Mouse (Mus musculus): ENCODE results near the gene Mafb. TPM values are rescaled to one million over a fixed set of nuclear protein-coding genes. Genes with fewer than 3 reads are reported as not detected.

The Mafb gene
- total and polyA plus RNA-seq, 3 experiments: 11.4 to 18.1 (median 18.0) TPM

DNA sequence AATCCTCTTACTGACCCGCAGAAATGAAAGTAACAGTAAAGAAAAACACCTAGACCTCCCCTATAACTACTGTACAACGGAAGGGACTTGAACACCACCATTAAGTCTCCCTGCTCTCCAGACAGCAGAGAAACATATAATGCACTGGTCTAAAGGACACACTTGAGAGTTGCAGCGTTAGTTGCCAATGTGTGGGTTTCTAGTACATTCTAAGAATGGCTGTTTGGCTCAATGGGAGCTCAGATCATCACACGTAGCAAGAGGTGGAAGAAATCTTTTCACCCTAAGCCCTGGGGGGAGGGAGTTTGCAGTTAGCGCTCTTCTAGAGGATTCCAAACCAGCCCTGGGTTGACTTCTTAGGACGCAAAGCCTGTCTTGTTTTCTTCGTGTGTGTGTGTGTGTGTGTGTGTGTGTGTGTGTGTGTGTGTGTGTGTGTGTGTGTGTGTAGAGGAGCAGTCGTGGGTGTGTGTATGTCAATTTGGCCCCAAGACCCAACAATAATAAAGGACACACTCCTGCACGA is 2.7 kb downstream of the Mafb start:
- DNase-seq: no peak

DNA sequence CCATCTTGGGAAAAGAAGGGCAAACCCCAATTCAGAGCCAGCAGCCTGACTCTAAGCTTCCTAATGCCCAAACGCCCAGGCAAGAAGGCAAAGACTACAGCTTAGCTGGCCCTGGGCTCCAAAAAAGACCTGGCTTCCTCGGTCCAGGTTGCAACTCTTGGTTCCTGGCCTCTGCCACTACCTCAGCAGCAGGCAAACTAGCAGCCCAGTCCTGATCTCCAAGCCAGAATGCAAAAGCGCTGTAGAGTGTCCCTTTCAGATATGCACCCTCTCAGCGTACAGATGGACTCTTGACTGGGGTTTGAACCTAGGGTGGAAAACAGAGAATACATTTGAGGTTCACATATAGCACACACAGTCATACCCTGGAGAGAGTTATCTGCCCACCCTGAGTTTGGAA is 3.7 kb downstream of the Mafb start:
- DNase-seq: no peak

DNA sequence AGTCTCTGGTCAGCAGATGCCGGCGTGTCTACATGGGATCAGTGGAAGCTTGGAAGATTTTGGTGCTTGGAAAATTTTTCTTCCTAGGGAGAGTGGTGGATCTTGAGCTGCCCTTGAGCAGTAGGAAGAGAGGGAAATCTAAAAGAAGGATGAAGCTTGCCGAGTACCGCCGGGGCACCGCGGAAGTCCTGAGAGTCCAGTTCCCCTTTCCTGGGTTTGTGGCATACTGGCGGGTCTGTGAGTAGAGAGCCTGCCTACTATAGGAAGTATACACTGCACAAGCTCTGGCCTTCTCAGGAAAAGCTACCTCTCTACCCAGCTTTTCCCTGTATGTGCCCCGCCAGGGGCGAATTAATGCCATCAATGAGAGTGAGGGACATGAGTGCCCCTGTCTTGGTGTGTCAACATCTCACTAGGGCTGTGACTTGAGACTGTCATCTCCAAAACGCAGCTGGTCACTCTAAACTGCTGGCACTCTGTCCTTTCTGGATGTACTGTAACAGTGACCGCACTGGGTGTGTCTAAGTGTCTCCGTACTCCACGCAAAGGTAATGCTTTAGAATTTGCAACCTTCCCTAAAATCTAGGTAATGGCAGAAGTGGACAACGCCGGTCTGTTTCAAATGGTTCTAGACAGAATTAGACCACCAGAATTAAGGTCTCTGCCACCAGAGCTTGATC is 5.3 kb downstream of the Mafb start:
- DNase-seq: no peak

DNA sequence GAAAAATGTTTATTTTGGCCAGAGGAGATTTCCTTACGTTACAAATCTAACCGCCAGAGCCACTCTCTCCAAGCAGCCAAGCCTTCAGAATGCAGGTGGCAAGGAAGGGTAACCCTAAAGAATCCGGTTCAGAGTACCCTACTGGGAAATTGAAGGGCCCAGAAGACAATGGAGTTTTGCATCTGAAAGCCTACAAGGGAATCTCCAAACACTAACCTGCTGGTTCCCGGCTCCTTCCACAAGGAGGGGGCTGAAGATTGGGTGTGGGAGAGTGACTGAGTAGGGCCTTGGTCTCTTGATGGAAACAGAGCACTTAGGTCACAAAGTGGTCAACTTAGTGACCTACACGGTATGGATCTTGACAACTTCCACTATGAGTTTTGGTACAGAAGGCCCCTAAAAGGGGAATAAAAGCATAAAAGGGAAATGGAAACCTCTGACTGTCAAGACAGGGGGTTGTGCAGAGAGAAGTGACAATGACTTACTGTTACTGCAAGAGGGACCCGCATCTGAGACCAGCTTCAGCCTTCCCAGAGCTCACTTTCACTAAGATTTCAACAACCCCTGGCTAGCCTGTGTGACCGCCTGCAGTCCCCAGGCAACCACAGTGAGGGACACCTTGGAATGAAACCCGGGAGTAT is 6.5 kb downstream of the Mafb start:
- DNase-seq: no peak

DNA sequence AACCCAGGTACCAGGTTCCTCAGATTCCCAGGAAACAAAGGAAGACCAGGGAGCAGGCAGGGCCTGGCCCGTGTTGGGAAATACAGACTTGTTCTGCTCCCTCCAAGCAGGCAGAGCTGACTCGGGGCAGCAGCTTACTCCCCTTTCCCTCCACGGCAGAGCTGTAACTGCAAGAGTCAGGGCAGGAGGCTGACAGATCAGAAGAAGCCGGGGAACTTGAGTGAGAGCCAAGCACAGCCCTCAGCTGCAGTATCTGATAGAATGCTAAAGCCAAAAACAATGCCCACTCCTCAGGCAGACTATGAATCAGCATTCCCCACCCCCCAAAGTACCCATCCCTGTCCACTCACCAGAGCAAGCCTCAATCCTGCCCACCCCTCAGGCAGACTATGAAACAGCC is 8.0 kb downstream of the Mafb start:
- DNase-seq: no peak

DNA sequence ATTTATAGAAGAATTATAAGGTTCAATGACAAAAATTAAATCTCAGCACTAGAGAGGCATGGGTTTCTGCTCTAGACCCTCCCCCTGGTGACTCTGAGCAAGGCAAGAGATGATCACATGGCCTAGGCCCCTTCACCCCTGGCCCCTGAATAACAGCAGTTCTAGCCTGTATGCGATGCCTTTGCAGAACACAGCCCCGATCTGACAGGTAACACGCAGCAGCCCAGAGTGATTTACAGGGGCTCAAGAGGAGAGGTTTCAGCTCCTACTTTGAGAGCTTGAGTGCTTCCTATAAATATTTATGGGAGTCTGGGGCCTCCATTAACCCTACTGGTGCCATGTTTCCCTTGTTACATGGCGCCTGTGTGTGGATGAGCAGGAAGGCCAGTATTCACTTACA is 9.4 kb downstream of the Mafb start:
- no peak for DNase-seq

DNA sequence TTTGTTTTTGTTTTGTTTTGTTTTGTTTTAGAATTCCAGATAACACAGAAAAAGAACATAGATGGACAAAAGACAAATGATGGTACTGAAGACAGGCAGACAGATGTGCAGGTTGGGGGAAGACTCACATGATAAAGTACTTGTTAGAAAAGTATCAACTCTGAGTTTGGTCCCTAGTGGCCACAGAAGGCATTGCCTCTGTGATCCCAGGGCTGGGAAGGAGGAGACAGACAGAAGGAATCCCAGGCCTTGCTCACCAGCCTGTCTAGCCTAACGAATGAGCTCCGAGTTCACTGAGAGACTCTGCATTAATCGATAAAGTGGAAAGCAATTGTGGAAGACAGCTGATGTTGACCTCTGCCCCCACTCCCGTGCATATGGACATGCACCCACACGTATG is 10.7 kb downstream of the Mafb start:
- DNase-seq: peak; percentile 26

DNA sequence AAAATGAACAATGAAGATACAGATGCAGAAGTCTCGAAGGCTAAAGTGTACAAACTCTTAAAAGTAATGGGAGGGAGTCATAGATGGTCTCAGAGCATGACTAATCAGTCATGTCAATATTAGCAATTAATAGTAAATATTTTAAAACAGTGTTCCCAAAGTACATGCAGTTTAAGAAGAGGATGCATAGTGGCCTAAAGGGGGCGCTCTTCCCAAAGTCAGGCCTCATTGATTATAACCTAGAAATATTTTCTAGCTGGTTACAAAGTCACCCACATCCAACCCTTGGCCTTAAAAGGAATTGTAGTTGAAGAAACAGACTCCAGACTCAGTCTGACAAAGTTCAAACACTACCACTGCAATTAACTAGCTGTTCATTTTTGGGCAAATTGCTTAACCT is 12.5 kb downstream of the Mafb start:
- DNase-seq: no peak

DNA sequence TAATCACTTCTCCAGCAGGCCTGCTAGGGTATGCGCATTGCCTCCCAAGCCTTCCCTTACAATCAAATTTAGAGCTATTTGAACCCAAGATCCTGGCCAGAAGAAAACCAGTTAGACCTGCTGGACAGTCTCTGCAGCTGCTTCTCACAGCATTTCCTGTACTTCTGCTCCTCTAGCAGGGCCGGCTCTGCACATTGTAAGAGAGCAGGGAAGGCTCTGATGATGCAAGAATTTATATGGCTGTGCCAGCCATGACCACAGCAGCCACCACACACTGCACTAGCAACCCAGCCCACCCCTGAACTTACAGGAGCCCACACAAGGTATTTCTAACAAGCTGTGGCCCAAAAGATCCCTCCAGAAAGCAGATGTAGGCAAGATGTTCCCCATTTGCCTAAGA is 13.3 kb downstream of the Mafb start:
- DNase-seq: no peak

DNA sequence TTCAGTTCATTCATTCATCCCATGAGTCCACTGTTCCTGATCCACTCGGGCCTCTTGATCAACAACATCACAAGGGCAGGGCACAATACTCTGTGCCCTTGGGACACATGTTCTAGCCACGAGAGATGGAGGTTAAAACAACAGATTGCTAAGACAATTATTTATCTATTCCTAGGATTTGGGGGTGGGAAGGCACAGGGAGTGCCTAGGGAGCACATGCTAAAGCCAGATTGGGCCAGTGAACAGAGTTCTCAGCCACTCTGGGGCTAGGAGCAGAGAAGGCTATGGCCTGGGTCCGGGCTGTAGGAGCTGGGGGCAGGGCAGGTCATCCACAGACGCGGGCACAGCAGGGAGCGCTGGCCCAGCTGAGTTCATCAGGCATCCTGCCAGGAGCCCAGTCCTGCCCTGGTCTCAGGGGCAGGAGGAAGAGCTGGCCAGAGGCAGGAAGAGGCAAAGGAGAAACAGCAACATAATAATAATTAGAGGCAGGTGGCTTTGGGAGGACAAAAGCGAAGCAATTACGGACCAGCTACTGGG is 15.8 kb downstream of the Mafb start:
- DNase-seq: peak; percentile 88

DNA sequence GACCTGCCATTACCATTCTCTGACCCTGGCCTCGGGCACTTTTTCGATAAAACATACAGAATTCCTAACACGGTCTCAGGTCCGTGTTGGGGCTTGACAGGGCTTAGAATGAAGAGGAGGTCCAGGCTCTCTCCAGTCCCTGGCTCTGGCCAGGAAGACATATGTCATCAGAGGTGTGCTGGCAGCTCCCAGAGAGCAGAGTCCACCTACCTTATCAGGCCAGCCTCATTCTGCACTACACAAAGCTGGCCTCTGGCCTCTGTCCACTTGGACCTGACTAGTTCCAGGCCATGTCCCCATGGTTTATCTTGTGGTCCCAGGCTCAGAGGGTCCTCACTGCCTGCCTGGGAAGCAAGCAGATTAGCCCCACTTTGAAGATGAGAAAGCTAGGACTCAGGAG is 17.3 kb downstream of the Mafb start:
- no peak for DNase-seq

DNA sequence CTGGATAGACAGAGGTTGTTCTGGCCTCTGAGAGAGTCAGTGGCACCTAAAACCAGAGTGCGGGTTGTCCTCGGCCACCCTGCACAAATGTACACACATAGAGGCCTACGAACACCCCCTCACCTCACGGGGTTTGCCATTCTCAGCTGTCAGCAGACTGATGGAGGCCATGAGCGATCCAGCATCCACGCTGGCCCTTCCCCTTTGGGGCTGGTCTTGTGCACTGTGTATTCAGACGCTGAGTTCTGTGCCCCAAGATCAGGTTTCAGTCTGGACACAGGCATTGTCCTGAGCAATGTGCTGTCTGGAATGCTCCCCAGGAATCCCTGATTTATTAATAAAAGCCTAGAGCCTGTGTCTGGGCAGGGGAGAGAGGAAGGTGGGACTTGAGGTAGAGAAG is 18.1 kb downstream of the Mafb start:
- DNase-seq: no peak

DNA sequence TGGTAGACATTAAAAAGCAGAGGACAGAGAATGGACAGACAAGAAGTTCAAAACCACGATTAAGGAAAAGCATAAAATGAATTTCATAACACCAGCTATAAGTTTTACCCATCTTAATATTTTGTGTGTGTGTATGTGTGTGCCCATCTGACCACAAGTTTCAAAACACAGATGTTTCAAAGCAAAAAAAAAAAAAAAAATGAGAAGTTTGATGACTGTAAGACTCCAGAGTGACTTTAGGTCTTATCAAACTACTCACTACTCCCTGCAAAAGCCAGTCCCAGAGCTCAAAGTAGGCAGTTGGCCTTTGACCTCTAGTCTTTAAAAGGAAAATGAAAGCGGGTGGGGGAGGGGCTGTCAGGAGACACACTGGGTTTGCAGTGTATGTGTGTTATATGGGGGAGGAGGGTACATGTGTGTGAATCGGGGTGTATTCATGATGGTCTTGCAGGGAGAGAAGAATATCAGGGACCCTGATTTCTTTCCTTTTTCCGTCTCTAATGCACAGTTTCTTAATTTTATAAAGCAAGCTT is 18.7 kb downstream of the Mafb start:
- DNase-seq: no peak

DNA sequence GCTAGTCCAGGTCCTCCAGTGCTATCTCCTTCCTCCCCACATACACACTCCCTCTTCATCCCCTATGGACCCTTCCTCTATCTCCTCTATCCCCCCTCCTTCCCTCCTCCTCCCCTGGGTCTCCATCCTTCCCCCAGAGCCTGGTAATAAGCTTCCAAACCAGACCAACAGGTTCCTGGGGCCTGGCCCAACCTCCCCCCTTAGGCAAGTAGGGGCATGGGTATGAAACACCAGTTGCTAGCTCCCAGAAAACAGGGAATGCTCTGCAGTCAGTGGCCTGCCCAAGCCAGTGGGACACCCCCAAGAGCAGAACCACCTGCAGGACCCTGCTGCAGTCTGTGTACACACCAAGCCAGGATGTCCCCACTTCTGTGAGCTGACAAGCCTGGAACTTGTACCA is 21.2 kb downstream of the Mafb start:
- no peak for DNase-seq

DNA sequence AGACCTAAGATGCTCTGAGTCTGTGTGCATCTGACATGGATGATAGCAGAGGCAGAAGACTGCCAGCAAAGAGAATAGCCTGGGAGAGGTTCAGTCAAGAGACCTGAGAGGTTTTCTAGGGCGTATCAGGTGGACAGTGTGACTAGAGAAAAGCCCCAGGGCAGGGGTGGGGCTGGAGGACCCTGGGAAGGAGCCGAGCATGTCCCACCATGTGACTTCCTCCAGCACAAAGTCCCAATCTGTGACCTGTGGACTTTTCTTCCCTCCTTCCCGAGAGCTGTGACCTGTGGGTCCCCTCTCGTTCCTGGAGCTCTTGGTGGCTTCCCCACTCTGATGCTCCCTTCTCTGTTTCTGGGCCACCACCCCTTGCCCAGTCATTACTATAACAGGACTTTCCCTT is 26.7 kb downstream of the Mafb start:
- no peak for DNase-seq

DNA sequence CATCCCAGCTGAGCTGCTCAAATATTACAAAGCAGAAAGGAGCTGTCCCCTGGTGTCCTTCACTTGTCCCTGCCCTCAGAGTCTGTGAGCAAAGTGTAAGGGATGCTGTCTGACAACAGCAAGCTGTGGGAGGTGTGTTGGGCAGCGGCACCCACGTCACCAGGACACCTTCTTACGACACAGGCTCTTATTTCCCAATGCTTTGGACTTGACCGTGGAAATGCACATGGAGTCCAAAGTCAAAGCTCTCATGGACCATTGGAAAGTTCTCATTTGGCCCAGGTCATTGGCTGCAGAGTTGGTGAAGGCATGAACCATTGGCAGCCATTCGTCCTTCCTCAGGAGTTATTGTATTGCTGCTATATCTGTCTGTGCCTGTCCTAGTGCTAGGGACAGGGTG is 27.3 kb downstream of the Mafb start:
- DNase-seq: peak; percentile 42

DNA sequence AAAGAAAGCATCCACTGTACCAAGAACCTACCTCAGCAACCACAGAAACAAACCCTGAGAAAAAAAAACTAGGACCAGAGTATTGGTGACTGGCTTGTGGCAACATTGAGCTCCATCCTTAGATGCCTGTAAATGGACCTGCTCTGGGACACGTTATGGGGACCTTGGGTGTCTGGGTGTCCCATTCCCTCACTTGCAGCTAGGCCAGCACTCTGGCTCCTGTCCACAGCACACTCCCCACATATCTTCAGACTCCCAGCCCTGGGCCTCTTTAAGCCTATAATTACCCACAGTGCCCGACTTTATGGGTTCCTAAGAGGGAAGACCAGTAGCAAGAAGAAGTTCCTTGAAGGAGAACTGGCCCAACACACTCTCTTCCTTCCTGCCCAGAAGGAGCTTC is 30.8 kb downstream of the Mafb start:
- DNase-seq: no peak

DNA sequence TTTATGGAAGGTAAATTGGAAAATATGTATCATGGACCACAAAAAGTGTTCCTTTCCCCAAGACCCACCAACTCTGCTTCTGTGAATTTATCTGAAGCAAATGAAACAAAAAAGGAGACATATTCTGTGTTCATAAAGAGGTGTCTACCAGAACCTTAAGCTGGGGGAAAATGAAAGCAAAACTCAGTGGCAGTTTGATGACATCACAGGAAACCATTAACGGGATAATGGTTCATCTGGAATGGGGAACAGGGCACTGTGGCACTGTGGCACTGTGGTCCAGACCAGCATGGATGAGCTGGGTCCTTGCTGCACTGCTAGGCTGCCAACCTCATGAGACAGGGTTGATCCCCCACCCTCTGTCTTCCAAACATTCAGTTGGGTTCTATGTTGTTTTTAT is 31.8 kb downstream of the Mafb start:
- no peak for DNase-seq

DNA sequence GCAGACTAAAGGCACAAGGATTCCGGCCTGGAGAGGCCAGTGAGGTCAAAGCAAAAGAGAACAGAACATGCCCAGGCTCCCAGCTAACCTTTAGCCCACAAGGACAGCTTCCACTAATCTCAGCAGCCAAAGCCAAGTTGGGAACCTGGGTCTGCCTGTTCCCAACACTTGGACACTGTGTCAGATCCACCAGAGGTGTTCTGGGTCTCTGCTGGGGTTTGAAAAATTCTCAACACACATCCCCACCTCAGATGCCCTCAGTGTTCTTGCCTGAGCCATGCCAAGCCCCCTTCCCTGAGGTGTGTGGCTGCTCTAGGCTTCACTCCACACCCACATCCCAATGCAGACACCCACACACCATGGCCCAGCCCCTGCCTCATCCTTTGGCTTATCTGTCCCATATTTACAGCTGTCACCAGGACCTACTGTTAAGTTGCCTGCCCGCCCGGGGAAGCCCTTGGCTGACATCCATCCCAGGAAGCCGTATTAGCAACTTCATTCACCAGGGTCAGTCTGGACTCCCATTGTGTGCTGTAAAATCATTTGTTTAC is 32.7 kb downstream of the Mafb start, which contains the start of gene Gm826:
Gene Gm826 (minus strand): TSS at position 52 of the 551 bp plus-strand sequence.
- peak; percentile 50 for DNase-seq

DNA sequence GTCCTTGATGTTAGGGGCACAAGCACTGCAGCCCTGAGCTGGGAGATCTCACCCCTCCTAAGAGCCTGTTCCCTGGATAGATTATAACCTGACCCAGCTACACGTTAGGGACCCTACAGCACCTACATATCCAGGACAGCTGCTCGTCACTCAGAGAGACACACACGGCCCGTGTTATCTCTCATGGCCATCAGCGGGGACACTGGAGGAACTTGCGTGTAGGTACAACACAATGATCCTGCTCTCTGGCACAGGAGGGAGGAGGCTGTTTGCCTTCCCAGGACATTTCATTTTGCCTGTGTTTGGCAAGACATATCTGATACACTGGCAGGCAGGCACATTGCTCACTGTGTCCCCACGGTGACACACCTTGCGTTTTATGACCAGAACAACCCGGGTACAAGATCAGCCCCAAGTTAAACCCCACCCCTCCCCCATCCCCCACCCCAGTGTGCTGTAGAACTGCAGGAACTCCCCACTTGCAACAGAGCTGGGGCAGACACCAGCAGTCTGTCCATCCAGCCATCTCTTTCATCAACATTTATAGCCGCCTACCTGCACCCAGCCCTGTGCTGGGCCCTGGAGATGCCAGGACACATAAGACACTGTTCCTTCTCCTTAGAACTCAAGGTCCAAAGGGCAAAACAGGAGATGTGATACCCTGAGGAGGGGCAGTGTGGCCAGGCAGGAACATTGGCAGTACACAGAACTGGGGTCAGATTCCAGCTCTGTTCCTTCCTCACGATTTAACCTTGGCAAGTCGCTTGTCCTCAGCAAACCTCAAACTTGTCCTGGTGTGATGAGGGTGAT is 34.1 kb downstream of the Mafb start:
- DNase-seq: no peak

DNA sequence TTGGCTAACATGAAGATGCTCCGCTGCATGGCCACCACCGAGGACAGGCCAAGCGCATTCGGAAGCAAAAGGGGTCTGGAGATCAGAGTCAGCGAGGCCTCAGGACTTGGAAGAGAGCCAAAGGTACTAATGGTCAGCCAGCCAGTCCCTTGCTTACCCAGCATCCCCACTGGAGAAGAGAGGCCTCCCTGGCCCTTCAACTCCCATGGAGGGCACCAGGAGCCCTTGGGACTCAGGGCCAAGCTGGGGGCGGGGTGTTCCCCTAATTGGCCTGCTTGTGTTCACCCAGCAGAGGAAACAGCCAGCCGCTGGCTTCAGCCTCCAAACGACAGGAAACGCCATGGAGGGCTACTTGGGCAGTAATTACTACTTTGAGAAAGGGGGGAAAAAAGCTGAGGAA is 38.0 kb downstream of the Mafb start:
- no peak for DNase-seq

DNA sequence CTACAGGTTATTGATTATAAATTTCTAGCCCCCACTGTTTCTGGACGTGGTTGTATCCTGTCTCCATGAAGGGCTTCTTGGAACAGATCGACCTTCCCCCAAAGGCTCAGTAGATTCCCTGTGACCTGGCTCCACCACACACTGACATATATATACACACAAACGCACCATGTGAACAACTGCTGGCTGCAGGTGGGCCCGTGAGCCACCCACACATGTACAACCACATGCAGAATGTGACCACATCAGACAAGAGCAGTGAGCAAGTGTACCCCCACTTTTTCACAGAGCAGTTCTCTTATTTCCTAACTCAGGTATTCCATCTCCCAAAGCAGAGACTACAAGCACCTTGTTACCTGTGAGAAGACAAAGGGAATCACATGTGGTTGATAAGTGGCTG is 39.1 kb downstream of the Mafb start:
- DNase-seq: no peak

Measured in adrenal gland, adult 2 months (tissue).